Mouse (Mus musculus) stomach, embryonic 15.5 days (tissue): ENCODE measurements around the gene Krtap5-4. TPM values are rescaled to one million over a fixed set of nuclear protein-coding genes. Genes with fewer than 3 reads are reported as not detected.
A peak's percentile ranks its signal among the peaks of the same experiment; 100 is the strongest.
"Not testable (repeated sequence)": the region's sequence is repeated elsewhere in the genome, so short reads cannot be mapped to it uniquely, and the experiment has no call there.

Experiments
- ATAC-seq: fragments of 200-750 bp; cut with Nextera tagmentation; 2 replicates; pipeline ENCODE4 v1.8.0; 2017; ENCODE audit warnings: low read depth, moderate number of reproducible peaks, moderate TSS enrichment; ENCODE audit not compliant: insufficient read depth, low FRiP score
- H3K27ac ChIP-seq: fragments of 300-500 bp; sonication (generic); 2 replicates; pipeline ENCODE4 v1.5.1; 2015; ENCODE audit warnings: mild to moderate bottlenecking, inconsistent platforms
- H3K27me3 ChIP-seq: fragments of 300-500 bp; sonication (generic); replicated peaks from 2 replicates; pipeline ENCODE4 v1.6.1; 2015; ENCODE audit warnings: inconsistent platforms
- H3K36me3 ChIP-seq: fragments of 300-500 bp; sonication (generic); 2 replicates; pipeline ENCODE4 v1.6.1; 2015; ENCODE audit warnings: inconsistent platforms
- H3K4me1 ChIP-seq: fragments of 300-500 bp; sonication (generic); 2 replicates; pipeline ENCODE4 v1.6.1; 2015; ENCODE audit warnings: inconsistent platforms
- H3K4me2 ChIP-seq: fragments of 300-500 bp; sonication (generic); 2 replicates; pipeline ENCODE4 v1.6.1; 2015; ENCODE audit warnings: mild to moderate bottlenecking, inconsistent platforms
- H3K4me3 ChIP-seq: fragments of 300-500 bp; sonication (generic); replicated peaks from 2 replicates; pipeline ENCODE4 v1.5.1; 2015; ENCODE audit warnings: inconsistent platforms
- H3K9ac ChIP-seq: fragments of 300-500 bp; sonication (generic); 2 replicates; pipeline ENCODE4 v1.6.1; 2015; ENCODE audit warnings: inconsistent platforms
- H3K9me3 ChIP-seq: fragments of 300-500 bp; sonication (generic); 2 replicates; pipeline ENCODE4 v1.6.1; 2016; ENCODE audit warnings: inconsistent platforms
- WGBS: fragments of 180-500 bp; shearing (Covaris S2); methylation state at CpG from one replicate; pipeline ENCODE4 v1.1.7; 2015; 5-methylcytosine and 5-hydroxymethylcytosine counted together
- polyA plus RNA-seq: library from polyadenylated mRNA; unstranded; fragments of >200 nt; fragmentation: Nextera tagmentation; extraction: Ambion mirVana; gene quantifications from 2 replicates; pipeline ENCODE4 v1.2.1, GENCODE M21; 2015

Krtap5-4 gene
- not detected in 2 replicates for polyA plus RNA-seq

- Histone ChIP-seq H3K9me3 (no peaks in the 10 kb centered on the region), H3K4me2 (no peak within 1 kb of the TSS), H3K36me3 (no peaks in the 10 kb centered on the region), H3K9ac (no peak within 1 kb of the TSS), H3K27ac (no peak within 1 kb of the TSS), H3K4me3 (no peak within 1 kb of the TSS), H3K4me1 (no peaks in the 10 kb centered on the region), H3K27me3 (no peaks in the 10 kb centered on the region)
- no peak for ATAC-seq
- WGBS, result 38% methylated on average over 3 of the region's 3 CpGs
Observed at GRCm38 (mm10) chr7:142303249-142303648, at the start of gene Krtap5-4. TSS of gene Krtap5-4 (plus strand) at chr7:142303549.

GRCm38 (mm10) chr7:142255517-142255916 lies 47.8 kb upstream of the Krtap5-4 start:
- ATAC-seq, result no peak
- no peak overlapping the region for H3K4me3 ChIP-seq
- H3K27ac ChIP-seq, result no peak overlapping the region
- no peak overlapping the region for H3K4me2 ChIP-seq
- no peaks in the 10 kb centered on the region for H3K4me1 ChIP-seq
- 0 out of 2 replicates have a peak, but pooled peaks cover 3% of the 10 kb centered on the region for H3K27me3 ChIP-seq
- no peak overlapping the region for H3K9ac ChIP-seq
- H3K9me3 ChIP-seq, result no peaks in the 10 kb centered on the region
- no peaks in the 10 kb centered on the region for H3K36me3 ChIP-seq
- 0% methylated on average over 2 of the region's 2 CpGs for WGBS

- H3K4me3 ChIP-seq, H3K9ac ChIP-seq, H3K9me3 ChIP-seq, H3K27ac ChIP-seq, H3K4me1 ChIP-seq, H3K4me2 ChIP-seq, H3K27me3 ChIP-seq, ATAC-seq, H3K36me3 ChIP-seq: not testable (repeated sequence)
- 16% methylated on average over 1 of the region's 1 CpGs for WGBS
Observed at GRCm38 (mm10) chr7:142258254-142258653, 45.1 kb upstream of the Krtap5-4 start, which contains the start of gene Gm2431. TSS of gene Gm2431 (minus strand) at chr7:142258354.

- not testable (repeated sequence) for H3K9me3 ChIP-seq, H3K4me2 ChIP-seq, H3K4me1 ChIP-seq, H3K36me3 ChIP-seq, H3K4me3 ChIP-seq, H3K9ac ChIP-seq, H3K27me3 ChIP-seq, H3K27ac ChIP-seq, ATAC-seq
Observed at GRCm38 (mm10) chr7:142274263-142274662, 29.1 kb upstream of the Krtap5-4 start, which contains the start of gene Gm4559. TSS of gene Gm4559 (minus strand) at chr7:142274363.

- not testable (repeated sequence) for H3K4me2 ChIP-seq, H3K27me3 ChIP-seq, H3K27ac ChIP-seq, H3K9me3 ChIP-seq, H3K4me1 ChIP-seq, H3K4me3 ChIP-seq, H3K36me3 ChIP-seq, H3K9ac ChIP-seq
- 0% methylated on average over 3 of the region's 3 CpGs for WGBS
- 0 out of 2 replicates have a peak, but pooled peaks have one; percentile 43 for ATAC-seq
Observed at GRCm38 (mm10) chr7:142278183-142278582, 25.2 kb upstream of the Krtap5-4 start.

GRCm38 (mm10) chr7:142279291-142279690 lies 24.1 kb upstream of the Krtap5-4 start:
- H3K4me1 ChIP-seq, H3K27me3 ChIP-seq, H3K4me2 ChIP-seq, H3K9me3 ChIP-seq, ATAC-seq, H3K4me3 ChIP-seq, H3K27ac ChIP-seq, H3K9ac ChIP-seq, H3K36me3 ChIP-seq: not testable (repeated sequence)
- 70% methylated on average over 1 of the region's 1 CpGs for WGBS

- H3K9me3 ChIP-seq, H3K9ac ChIP-seq, H3K27ac ChIP-seq, H3K4me3 ChIP-seq, H3K36me3 ChIP-seq, ATAC-seq, H3K27me3 ChIP-seq, H3K4me2 ChIP-seq, H3K4me1 ChIP-seq: not testable (repeated sequence)
- WGBS, result 57% methylated on average over 2 of the region's 2 CpGs
Observed at GRCm38 (mm10) chr7:142282847-142283246, 20.5 kb upstream of the Krtap5-4 start.

- Histone ChIP-seq H3K36me3 (no peaks in the 10 kb centered on the region), H3K9ac (peak overlapping the region; percentile 48), H3K4me2 (peak overlapping the region; percentile 74), H3K27me3 (no peaks in the 10 kb centered on the region), H3K4me1 (0 out of 2 replicates have a peak, but pooled peaks cover 7% of the 10 kb centered on the region), H3K4me3 (peak overlapping the region; percentile 59), H3K9me3 (no peaks in the 10 kb centered on the region), H3K27ac (peak overlapping the region; percentile 89)
- ATAC-seq, result peak; percentile 62; the same call in 1 of the 2 replicates
- WGBS, result under 1% methylated on average over 38 of the region's 38 CpGs
Observed at GRCm38 (mm10) chr7:142284023-142284591, 19.2 kb upstream of the Krtap5-4 start.

GRCm38 (mm10) chr7:142284615-142285080 lies 18.7 kb upstream of the Krtap5-4 start:
- H3K9me3 ChIP-seq, result no peaks in the 10 kb centered on the region
- H3K4me1 ChIP-seq, result 0 out of 2 replicates have a peak, but pooled peaks cover 7% of the 10 kb centered on the region
- H3K27me3 ChIP-seq, result no peaks in the 10 kb centered on the region
- H3K36me3 ChIP-seq, result no peaks in the 10 kb centered on the region
- under 1% methylated on average over 19 of the region's 19 CpGs for WGBS
- ATAC-seq, result peak; percentile 83; the same call in 1 of the 2 replicates
- peak overlapping the region; percentile 59 for H3K4me3 ChIP-seq
- peak overlapping the region; percentile 89 for H3K27ac ChIP-seq
- peak overlapping the region; percentile 74 for H3K4me2 ChIP-seq
- H3K9ac ChIP-seq, result peak overlapping the region; percentile 48; the same call in 1 of the 2 replicates

- Histone ChIP-seq H3K4me3 (peak overlapping the region; percentile 59), H3K4me1 (0 out of 2 replicates have a peak, but pooled peaks cover 7% of the 10 kb centered on the region), H3K4me2 (peak overlapping the region; percentile 74), H3K36me3 (no peaks in the 10 kb centered on the region), H3K9ac (no peak overlapping the region; the same call in 1 of the 2 replicates), H3K27ac (no peak overlapping the region), H3K9me3 (no peaks in the 10 kb centered on the region), H3K27me3 (no peaks in the 10 kb centered on the region)
- ATAC-seq, result no peak
- WGBS, result 19% methylated on average over 23 of the region's 23 CpGs
Observed at GRCm38 (mm10) chr7:142285130-142285835, 18.1 kb upstream of the Krtap5-4 start.

GRCm38 (mm10) chr7:142285910-142286612 lies 17.3 kb upstream of the Krtap5-4 start:
- H3K9me3 ChIP-seq, H3K9ac ChIP-seq, H3K4me1 ChIP-seq, ATAC-seq, H3K36me3 ChIP-seq, H3K4me3 ChIP-seq, H3K27me3 ChIP-seq, H3K27ac ChIP-seq, H3K4me2 ChIP-seq: not testable (repeated sequence)
- whole genome bisulfite sequencing, result 46% methylated on average over 9 of the region's 9 CpGs

- H3K36me3 ChIP-seq, ATAC-seq: not testable (repeated sequence)
Observed at GRCm38 (mm10) chr7:142293851-142294250, 9.5 kb upstream of the Krtap5-4 start.

More at GRCm38 (mm10) chr7:142293851-142294250, 9.5 kb upstream of the Krtap5-4 start:
- H3K27me3 ChIP-seq, H3K9ac ChIP-seq, H3K4me3 ChIP-seq, H3K27ac ChIP-seq, H3K4me1 ChIP-seq, H3K9me3 ChIP-seq, H3K4me2 ChIP-seq: not testable (repeated sequence)
- 2% methylated on average over 2 of the region's 2 CpGs for WGBS
